Mouse (Mus musculus) gastrocnemius, postnatal 4 days (tissue): ENCODE measurements at regions not wholly inside any gene's neighbourhood (a gene's known extent, or its start where the extent isn't known, plus 50 kb on each side); places are given as distances from the start of the nearest gene placed in this dataset.

Experiments
- DNase-seq, 2 experiments: peaks; one replicate each; pipeline ENCODE4 v3.0.0; 2021 to 2022; ENCODE audit warnings: low spot score in 2 of 2, mixed read lengths in 2 of 2

DNA sequence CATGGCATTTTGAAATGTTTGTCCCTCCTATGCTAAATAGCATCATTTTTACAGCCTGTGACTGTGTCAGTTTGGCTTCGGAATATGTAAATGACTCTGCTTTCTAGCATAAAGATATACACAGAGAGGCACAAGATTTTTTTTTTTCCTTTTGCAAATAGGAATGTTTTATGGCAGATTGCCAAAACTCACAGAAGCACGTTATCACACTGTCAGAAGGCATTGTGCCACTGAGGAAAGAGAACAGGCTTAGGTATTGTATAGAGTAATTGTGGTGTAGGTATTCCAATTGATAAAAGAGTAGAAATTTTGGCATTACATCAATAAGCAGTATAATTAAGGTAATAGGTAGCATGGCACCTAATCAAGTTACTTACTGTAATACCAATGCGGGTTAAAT lies 988.5 kb upstream of the Tenm2 start:
- no peak for DNase-seq

DNA sequence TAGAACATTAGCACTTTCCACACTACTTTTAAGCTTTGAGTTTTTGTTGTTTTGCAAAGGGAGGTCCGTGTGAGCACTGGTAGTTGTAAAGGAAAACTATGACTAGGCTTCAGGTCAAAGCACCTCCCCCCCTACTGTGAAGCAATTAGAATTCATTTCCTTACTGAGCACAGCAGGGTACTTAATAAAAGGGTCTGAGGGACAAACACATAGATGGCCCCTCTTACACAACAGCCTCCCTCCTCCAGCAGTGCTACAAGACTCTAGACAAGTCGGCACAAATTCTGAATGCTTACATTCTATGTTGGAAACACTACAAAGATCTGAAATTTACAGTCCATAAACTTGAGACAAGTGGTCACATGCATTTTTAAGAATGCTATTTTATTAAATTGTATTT lies 967.6 kb upstream of the Tenm2 start:
- no peak for DNase-seq

DNA sequence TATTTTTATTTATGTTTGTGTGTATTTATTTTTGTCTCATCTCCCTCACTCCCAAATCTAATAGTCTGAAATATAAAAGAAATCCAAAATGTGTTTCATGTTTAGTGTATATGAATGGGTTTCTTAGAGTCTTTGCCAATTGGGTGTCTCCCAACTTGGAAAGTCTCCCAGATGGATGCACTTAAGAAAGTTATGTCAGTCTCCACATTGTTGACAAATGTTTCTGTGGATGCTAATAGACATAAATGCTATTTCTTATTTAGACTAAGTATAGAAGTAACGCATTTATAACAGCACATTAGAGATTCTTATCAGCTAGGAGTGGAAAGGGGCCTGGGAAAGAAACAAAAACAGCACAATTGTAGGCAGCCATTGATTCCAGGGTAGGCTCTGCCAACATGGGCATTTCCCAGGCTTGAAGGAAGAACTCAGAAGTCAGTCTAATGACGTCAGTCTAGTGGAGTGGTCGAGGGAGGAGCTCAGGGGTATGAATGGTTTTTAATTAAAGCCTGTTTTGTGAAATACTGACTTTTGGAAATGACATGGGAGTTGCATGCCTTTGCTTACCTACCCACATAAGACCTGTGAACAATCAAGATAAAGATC lies 965.5 kb upstream of the Tenm2 start:
- no peak for DNase-seq

DNA sequence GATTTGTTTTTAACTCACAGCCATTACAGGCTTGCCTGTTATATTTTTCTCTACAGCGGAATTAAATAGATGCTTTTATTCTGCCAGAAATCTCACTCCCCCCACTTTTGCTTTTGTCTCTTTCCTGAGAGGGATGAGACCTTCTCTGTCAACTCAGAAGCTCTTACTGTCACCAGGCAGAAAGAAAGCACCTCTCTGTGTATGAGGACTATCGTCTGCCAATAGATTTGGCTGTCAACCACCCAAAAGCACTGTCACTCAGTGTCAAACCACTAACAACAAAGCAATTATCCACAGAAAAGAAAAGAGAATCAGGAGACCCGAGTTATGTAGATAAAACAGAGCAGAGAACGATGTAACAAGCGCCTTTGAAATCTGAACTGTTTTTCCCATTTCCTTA lies 958.0 kb upstream of the Tenm2 start:
- no peak for DNase-seq

DNA sequence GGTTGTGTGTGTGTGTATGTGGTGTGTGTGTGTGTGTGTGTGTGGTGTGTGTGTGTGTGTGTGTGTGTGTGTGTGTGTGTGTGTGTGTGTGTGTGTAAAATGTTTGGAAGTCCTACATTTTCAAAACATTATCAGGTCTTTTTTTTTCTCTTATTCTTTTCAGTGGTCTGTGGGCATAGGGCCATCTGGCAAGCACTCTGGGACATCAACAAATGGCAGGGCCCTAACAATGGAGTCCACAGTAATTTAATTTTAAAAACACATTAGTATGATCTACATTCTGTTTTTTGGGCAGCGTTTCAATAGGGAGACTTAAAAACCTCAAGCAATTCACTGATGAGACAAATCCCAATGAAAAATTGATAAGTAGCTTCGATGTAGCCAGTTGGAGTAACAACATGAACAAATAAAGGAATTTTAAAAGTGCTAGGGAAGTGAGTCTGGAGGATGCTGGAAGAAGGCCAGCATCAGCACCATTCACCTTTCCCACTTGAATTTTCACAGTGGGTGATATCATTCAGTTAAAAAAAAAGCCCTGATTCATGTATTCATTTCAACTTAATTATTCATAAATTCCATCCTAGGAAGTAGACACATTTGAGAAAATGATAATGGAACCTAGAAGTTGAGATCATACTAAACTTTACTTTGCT lies 956.3 kb upstream of the Tenm2 start:
- DNase-seq, result no peak

DNA sequence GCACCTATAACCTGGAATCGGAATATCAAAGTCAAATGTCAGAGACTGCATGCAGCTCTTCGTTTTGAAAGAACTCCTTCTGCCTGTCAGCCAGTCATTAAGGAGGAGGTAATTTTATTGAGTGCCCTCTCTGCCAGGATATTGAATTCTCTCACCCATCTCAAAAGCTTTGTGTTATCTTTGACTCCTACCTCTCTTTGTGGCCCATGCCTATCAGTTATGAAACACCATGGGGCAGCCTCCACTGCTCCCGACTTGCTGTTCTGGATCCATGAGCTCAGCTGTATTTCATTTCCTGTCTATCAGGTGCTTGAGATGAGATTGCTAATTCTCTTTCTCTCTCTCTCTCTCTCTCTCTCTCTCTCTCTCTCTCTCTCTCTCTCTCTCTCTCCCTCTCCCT lies 955.7 kb upstream of the Tenm2 start:
- no peak for DNase-seq

DNA sequence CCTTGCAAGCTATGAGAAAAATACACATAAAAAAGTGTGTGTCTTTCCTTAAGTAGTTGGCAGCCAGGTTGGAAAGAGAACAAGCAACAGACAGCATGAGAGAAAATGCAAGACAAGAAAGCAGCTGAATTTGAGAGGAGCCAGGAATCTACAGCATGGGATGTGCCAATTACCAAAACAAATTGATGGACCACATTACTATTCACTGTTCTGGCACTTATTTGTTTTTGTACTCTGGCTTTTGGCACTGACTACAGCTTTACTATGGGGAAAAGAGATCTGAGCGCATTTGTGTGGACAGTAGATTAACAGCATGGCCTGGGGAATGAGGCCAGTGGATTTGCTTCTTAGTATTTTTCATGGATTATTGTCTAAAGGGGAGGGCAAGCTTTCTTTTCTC lies 935.0 kb upstream of the Tenm2 start:
- no peak for DNase-seq

DNA sequence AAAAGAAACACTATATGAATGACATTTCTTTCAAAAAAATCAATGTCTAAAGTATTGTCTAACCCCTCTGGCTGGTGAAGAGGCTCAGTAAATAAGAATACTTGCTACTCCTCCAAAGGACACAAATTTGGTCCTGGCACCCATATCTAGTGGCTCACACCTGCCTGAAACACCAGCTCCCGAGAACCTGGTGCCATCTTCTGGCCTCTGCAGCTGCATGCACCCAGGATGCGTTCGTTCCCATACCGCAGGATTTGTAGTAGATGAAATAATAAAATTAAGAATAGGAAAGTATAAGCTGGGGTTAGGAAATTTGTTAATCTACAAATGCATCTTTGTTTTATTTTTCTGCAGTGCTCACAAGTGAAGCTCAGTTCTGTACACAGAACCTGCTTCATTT lies 922.5 kb upstream of the Tenm2 start:
- DNase-seq, result no peak

DNA sequence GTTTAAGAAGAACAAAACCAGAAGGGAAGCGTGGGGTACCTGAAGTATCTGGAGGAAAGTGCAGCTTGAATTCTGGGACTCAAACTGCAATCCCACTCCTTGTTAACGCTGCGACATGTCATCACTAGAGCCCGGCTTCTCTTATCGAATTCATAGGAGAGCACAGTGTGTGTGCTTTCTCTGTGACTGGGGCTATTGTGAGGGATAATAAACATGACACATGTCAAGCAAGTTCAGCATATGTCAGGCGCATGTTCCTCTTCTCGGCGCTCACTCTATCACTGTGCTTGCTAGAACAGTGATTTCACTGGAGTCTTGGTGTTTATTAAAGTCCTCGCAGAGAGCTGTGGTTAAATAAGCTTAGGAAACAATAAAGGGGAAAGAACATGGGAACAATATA lies 921.2 kb upstream of the Tenm2 start:
- DNase-seq, result no peak

DNA sequence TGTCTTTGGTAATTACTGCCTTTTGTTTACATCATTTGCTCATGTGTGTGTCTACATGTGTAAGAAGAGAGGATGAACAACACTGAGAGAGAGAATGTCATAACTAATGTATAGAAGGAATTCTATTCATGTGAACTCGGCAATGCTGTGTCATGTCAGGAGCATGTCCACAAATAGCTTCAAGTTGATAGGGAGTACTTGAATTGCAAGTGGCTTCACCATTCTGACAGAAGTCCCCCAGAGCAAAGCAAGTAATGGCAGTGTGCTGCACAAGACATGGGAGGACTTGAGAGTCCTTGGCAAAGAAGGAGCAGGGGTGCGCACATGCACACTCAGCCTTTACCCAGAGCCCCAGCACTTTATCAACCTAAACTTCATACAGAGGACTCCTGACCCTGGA lies 919.9 kb upstream of the Tenm2 start:
- DNase-seq, result no peak

DNA sequence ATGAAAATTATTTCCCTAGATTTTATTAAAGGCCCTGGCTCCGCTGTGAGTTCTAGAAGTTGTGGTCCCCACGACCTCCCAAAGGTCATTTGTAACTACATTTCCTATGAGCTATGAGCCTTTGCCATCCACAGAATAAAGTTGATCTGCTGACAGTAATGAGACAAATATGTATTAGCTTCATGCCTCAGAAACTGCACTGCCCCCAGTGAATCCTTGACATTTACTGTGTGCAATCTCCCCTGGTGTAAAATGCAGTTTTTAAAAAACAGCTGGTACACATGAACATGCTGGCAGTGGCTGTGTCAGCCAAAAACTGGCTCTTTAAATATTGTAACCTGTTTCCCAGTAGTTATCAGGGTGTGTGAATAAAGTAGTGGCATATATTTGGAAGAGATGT lies 907.7 kb upstream of the Tenm2 start:
- no peak for DNase-seq

DNA sequence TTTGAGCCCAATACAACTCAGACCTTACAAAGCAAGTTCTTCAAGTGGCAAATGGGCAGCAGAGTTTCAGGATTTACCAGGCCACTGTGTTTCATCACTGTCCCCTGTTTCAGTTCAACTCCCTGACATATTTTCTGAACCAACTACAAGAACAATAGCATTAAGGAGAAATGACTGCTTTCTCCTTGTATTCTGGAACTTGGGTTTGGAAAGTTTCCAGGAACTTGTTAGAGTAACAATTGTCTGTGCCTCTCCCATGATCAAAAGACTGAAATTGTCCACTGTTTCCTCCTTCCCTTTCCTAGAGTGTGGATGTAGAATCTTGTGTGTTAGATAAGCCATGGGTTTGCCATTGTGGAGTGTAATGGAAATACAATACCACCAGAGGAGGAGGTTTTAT lies 893.1 kb upstream of the Tenm2 start:
- DNase-seq, result no peak

DNA sequence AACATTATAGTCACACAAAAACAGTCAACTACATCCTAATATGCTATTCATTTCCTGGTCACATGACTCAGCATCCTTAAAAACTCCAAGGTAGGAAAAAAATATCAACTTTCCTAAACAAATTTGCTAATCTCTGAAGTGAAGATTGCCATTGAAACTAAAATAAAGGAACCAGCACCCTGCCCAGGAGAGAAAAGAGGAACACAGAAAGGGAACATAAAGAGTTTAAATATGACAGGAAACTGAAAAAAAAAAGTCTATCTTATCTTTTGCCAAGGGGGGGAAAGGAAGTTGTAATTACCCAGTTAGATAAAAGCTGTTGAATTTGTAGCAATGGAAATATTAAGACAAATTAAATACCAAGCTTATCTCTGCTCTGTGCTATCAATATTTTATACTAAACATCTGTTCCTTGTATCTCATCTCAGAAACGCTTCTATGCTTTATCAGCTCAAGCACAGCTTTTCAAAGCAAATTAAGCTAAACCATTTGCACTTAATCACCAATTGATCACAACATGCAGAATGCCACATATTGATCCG lies 888.1 kb upstream of the Tenm2 start:
- no peak for DNase-seq

DNA sequence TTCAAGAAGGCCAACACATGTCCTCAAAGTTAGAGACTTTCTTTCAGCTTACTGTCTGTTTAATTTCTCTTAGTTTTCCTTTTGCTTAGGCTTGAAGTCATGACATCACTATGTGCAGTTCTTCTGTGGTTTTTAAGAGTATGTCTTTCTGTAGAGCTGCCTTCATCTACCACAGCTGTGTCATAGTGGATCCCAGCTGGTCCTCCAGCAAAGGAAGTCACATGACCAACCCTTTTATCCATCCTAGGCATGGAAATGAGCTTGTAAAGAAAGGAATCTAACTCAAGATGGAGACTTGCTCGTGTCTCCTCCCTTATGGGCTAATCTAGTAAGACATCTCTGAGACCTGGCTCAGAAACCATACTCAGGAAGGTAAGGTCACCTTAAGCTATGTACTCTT lies 886.7 kb upstream of the Tenm2 start:
- no peak for DNase-seq

DNA sequence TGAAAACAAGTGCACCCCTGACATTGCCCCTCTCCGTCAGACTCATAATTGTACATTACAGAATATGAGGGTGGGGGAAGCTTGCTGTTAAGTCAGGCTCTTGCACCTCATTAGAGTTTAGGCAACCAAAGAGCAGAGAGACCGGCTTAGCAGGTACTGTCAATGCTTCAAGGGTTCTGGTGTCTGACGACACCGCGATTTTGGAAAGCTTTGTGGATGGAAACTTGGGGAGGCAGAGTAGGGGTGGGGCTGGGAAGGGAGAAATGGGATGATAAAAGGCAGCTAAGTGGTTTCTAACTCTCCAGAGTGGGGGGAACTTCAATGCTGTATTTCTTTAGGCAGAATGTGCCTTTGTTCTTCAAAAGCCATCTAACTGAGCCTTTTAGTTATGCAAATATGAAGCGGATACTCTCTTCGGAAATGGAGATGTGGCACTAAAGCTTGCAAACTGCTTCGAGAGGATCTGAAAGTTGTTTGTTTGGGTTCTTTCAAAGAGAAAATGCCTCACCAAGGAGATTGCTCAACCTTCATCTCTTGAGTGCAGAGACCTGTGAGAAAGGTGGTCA lies 885.4 kb upstream of the Tenm2 start:
- DNase-seq, result no peak

DNA sequence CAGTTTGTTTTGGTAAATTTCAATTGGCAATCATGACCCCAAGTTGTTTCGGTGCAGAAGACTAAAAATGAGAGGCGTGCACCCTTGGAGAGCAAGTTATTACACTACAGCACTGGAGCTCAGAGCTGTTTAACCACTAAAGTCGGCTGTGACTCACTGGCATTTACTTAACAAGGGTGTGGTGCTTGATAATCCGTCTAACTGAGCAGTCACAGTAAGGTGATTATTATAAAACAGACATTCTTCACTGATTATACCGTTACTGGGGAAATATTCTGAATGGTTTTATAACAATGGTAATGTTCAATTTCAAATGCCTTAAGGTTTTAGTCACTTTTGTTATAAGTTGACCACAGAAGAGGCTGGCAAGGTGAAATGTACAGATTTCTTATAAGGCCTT lies 882.0 kb upstream of the Tenm2 start:
- DNase-seq, result no peak

DNA sequence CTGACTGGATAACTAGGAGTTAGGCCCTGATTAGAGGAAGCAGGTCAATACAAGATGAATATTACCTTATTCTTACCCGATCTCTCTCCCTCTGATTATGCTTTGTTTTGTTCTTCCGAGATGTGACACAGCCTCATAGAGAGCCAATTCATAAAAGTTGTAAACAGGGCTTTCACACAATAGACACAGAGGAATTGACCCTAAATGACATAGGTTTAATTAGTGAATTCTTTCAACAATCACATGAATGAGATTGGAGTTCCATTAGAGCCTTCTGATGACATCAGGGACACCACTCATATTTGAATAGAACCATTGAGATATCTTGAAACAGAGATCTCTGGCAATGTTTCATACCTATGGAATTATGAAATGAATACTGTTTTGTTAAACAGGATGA lies 856.4 kb upstream of the Tenm2 start:
- DNase-seq, result no peak

DNA sequence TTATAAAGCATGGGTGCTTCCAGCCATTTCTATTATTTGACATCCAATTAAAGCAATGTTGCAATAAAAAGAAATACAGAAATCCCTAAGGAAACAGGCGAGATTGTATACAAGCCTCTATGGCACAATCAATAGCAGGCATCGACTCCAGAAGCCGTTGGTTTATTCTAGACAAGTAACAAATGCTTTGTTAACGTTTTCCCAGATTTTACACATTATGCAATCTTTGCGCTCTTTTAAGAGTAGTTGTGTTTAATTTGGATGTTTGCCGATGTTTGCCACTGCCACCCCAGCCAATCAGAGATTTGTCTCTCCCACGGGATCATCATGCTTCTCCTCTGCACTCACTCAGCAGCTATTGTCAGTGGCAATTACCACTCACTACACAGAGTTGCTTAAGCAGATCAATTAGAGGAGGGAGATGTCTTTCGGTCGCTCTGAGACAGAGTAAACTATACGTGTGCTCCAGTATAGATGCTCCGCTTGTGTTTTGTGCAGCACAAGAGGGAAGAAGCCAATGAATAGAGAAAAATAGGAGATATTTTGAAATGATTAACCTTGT lies 839.5 kb upstream of the Tenm2 start:
- DNase-seq, result no peak

DNA sequence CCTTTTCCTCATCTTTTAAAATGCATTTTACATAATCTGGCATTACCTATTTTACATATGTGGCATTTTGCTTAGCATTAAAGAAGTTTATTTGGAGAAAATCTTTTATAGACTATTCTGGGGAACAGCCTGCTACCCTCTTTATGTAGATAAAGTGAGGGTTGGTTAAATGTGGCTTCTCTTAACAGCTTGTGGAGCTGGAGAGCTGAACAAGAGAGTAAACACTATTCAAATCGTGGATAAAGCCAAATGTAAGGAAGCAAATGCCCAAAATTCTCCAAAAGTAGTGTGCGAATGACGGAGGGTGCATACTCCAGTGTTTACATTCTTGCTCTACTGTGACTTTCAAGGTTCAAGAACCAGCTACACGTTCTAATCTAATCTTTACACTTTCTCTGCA lies 833.9 kb upstream of the Tenm2 start:
- no peak for DNase-seq

DNA sequence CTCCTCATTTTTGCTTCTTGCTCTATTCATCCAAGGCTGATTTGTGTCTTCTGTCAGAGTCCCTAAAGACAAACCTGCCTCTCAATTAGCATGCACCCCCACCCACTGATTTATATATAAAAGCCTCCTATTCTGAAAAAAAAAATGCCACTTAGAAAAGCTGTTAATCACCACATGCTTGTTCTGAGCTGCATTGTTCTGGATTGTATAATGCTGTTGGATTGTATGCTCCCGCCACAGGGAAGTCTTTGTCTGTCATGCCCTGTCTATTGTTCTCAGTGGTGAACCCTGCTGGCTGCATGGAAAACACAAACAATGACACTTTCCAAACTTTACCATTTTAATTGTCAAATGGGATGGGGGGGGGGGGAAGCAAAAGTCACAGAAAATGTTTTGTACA lies 831.9 kb upstream of the Tenm2 start:
- DNase-seq, result no peak

DNA sequence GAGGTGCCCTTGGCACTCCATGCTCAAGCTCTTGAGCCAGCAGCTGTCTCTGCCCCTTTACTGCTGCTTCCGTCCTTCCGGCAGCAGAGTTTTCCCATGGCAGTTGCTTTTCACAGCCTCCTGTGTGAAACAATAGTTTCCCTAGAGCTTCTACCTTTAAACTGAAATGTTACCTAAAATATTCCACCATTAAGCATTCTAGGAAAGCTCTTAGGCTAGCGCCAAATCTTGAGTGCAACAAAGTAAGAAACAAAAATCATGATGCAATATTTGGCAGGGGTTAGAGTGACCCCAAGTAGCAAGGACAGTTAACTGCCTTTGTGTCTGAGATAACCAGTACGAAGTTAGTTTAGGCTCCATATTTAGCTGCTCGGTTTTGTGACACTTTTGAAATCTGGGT lies 830.3 kb upstream of the Tenm2 start:
- DNase-seq, result no peak

DNA sequence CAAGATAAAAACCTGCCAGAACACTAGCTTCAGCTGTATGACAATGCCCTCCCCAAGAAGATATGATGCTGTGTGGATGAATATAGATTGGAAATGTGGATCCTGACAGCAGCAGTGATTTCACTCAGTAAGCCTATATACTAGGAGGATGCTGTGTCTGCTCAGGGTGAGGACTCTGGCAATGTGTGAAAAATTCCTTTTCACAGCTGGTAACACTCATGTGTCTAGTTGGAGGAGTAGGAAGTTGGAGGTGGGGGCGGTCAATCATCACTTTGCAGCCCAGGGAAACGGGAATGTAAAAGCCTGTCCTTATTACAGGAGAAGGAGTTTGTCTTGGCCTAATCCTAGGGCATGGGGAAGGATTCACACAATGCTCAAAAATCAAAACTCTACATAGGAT lies 824.3 kb upstream of the Tenm2 start:
- no peak for DNase-seq

DNA sequence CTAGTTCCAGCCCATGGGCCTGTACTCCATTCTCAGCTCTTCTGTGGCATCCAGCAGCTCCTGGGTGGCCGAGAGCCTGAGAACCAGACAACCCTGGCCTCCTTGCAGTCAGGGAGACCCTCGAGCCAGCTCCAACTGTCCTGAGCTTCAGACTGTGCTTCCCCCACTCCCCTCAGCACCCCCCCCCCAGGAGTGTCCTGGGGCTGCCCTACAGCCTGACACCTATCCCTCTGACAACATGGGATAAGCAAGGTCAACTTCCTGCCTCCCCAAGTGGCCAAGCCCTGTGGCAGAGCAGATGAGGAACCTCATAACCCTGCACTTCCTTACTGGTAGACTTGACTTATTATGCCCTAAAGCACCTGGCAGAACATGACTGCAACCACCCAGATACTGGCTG lies 823.1 kb upstream of the Tenm2 start:
- peak in 1 of 2 experiments; percentile 6 for DNase-seq
